Mouse (Mus musculus): ENCODE measurements around the gene Tram2. TPM values are rescaled to one million over a fixed set of nuclear protein-coding genes. Genes with fewer than 3 reads are reported as not detected.

Tram2 gene
- polyA plus RNA-seq, 1 experiment from 2014 or later: 4.3 TPM

- Histone ChIP-seq H3K36me3 (ENCODE audit: control insufficient read depth, insufficient read depth) (no peaks in the 10 kb centered on the region), H3K4me1 (replicated peaks; ENCODE audit: control insufficient read depth, insufficient read depth, low read length) (no peaks in the 10 kb centered on the region), H3K27ac (ENCODE audit: low read depth, low read length) (no peak overlapping the region), H3K27me3 (replicated peaks; ENCODE audit: control insufficient read depth, insufficient read depth, low read length) (no peaks in the 10 kb centered on the region), H3K4me2 (replicated peaks; ENCODE audit: low read depth) (no peak overlapping the region), H3K9ac (ENCODE audit: low read depth, low read length) (no peak overlapping the region), H3K4me3 (ENCODE audit: low read depth, low read length) (no peak overlapping the region), H3K9me3 (ENCODE audit: control insufficient read depth) (no peaks in the 10 kb centered on the region)
- ATAC-seq: no peak
- 81% methylated on average over 3 of the region's 3 CpGs for WGBS
- no peak for TF ChIP-seq CTCF (IDR thresholded peaks at IDR 0.05; ENCODE audit: low read depth)
Measured at GRCm38 (mm10) chr1:20993690-20994089, 85.3 kb downstream of the Tram2 start.

GRCm38 (mm10) chr1:20989461-20990083, 89.5 kb downstream of the Tram2 start:
- WGBS: 87% methylated on average over 11 of the region's 11 CpGs
- Histone ChIP-seq H3K4me2 (replicated peaks; ENCODE audit: low read depth) (no peak overlapping the region), H3K9ac (ENCODE audit: low read depth, low read length) (no peak overlapping the region), H3K4me3 (ENCODE audit: low read depth, low read length) (no peak overlapping the region), H3K27ac (ENCODE audit: low read depth, low read length) (no peak overlapping the region), H3K27me3 (replicated peaks; ENCODE audit: control insufficient read depth, insufficient read depth, low read length) (no peaks in the 10 kb centered on the region), H3K9me3 (ENCODE audit: control insufficient read depth) (no peaks in the 10 kb centered on the region), H3K36me3 (ENCODE audit: control insufficient read depth, insufficient read depth) (no peaks in the 10 kb centered on the region), H3K4me1 (replicated peaks; ENCODE audit: control insufficient read depth, insufficient read depth, low read length) (no peaks in the 10 kb centered on the region)
- ATAC-seq: no peak
- TF ChIP-seq CTCF (IDR thresholded peaks at IDR 0.05; ENCODE audit: low read depth): no peak

GRCm38 (mm10) chr1:20986378-20987056, 92.5 kb downstream of the Tram2 start:
- no peak for TF ChIP-seq CTCF (IDR thresholded peaks at IDR 0.05; ENCODE audit: low read depth)
- no peak overlapping the region for H3K9ac ChIP-seq (ENCODE audit: low read depth, low read length)
- no peak overlapping the region for H3K4me3 ChIP-seq (ENCODE audit: low read depth, low read length)
- no peak overlapping the region for H3K27ac ChIP-seq (ENCODE audit: low read depth, low read length)
- no peak overlapping the region for H3K4me2 ChIP-seq (replicated peaks; ENCODE audit: low read depth)
- no peaks in the 10 kb centered on the region for H3K4me1 ChIP-seq (replicated peaks; ENCODE audit: control insufficient read depth, insufficient read depth, low read length)
- 59% methylated on average over 10 of the region's 10 CpGs for WGBS
- no peaks in the 10 kb centered on the region for H3K36me3 ChIP-seq (ENCODE audit: control insufficient read depth, insufficient read depth)
- no peak for ATAC-seq
- H3K27me3 ChIP-seq (replicated peaks; ENCODE audit: control insufficient read depth, insufficient read depth, low read length): no peaks in the 10 kb centered on the region
- no peaks in the 10 kb centered on the region for H3K9me3 ChIP-seq (ENCODE audit: control insufficient read depth)

- ATAC-seq: no peak
- Histone ChIP-seq H3K36me3 (ENCODE audit: control insufficient read depth, insufficient read depth) (no peaks in the 10 kb centered on the region), H3K4me3 (ENCODE audit: low read depth, low read length) (no peak overlapping the region), H3K4me1 (replicated peaks; ENCODE audit: control insufficient read depth, insufficient read depth, low read length) (no peaks in the 10 kb centered on the region), H3K9me3 (ENCODE audit: control insufficient read depth) (no peaks in the 10 kb centered on the region), H3K27me3 (replicated peaks; ENCODE audit: control insufficient read depth, insufficient read depth, low read length) (no peaks in the 10 kb centered on the region), H3K9ac (ENCODE audit: low read depth, low read length) (no peak overlapping the region), H3K27ac (ENCODE audit: low read depth, low read length) (no peak overlapping the region), H3K4me2 (replicated peaks; ENCODE audit: low read depth) (no peak overlapping the region)
- TF ChIP-seq CTCF (IDR thresholded peaks at IDR 0.05; ENCODE audit: low read depth): no peak
- 60% methylated on average over 4 of the region's 4 CpGs for WGBS
Measured at GRCm38 (mm10) chr1:20984582-20984981, 94.4 kb downstream of the Tram2 start.

- peak; percentile 27; the same call in 1 of the 2 replicates for TF ChIP-seq CTCF (IDR thresholded peaks at IDR 0.05; ENCODE audit: low read depth)
- Histone ChIP-seq H3K27me3 (replicated peaks; ENCODE audit: control insufficient read depth, insufficient read depth, low read length) (no peaks in the 10 kb centered on the region), H3K4me1 (replicated peaks; ENCODE audit: control insufficient read depth, insufficient read depth, low read length) (no peaks in the 10 kb centered on the region), H3K27ac (ENCODE audit: low read depth, low read length) (no peak overlapping the region), H3K36me3 (ENCODE audit: control insufficient read depth, insufficient read depth) (no peaks in the 10 kb centered on the region), H3K4me2 (replicated peaks; ENCODE audit: low read depth) (no peak overlapping the region), H3K9me3 (ENCODE audit: control insufficient read depth) (no peaks in the 10 kb centered on the region), H3K4me3 (ENCODE audit: low read depth, low read length) (no peak overlapping the region), H3K9ac (ENCODE audit: low read depth, low read length) (no peak overlapping the region)
- 72% methylated on average over 2 of the region's 2 CpGs for WGBS
- no peak for ATAC-seq
Measured at GRCm38 (mm10) chr1:20984103-20984502, 94.9 kb downstream of the Tram2 start.

GRCm38 (mm10) chr1:20981764-20982163, 97.3 kb downstream of the Tram2 start:
- H3K4me3 ChIP-seq (ENCODE audit: low read depth, low read length): no peak overlapping the region
- no peak for TF ChIP-seq CTCF (IDR thresholded peaks at IDR 0.05; ENCODE audit: low read depth)
- no peaks in the 10 kb centered on the region for H3K9me3 ChIP-seq (ENCODE audit: control insufficient read depth)
- no peaks in the 10 kb centered on the region for H3K4me1 ChIP-seq (replicated peaks; ENCODE audit: control insufficient read depth, insufficient read depth, low read length)
- no peak for ATAC-seq
- H3K27ac ChIP-seq (ENCODE audit: low read depth, low read length): no peak overlapping the region
- H3K9ac ChIP-seq (ENCODE audit: low read depth, low read length): no peak overlapping the region
- 89% methylated on average over 6 of the region's 6 CpGs for WGBS
- H3K27me3 ChIP-seq (replicated peaks; ENCODE audit: control insufficient read depth, insufficient read depth, low read length): no peaks in the 10 kb centered on the region
- H3K4me2 ChIP-seq (replicated peaks; ENCODE audit: low read depth): no peak overlapping the region
- no peaks in the 10 kb centered on the region for H3K36me3 ChIP-seq (ENCODE audit: control insufficient read depth, insufficient read depth)
